Mouse (Mus musculus) liver, postnatal 0 days (tissue): ENCODE results near the gene Arhgap6.

Experiments
- CTCF ChIP-seq: sonication (generic); IDR thresholded peaks from 2 replicates; pipeline ENCODE4 v1.5.1; 2016; ENCODE audit warnings: antibody characterized with exemption, low read depth
- EP300 ChIP-seq: IDR thresholded peaks from 2 replicates; pipeline ENCODE4 v1.6.1; 2016; ENCODE audit warnings: antibody characterized with exemption, low read depth, mild to moderate bottlenecking

DNA sequence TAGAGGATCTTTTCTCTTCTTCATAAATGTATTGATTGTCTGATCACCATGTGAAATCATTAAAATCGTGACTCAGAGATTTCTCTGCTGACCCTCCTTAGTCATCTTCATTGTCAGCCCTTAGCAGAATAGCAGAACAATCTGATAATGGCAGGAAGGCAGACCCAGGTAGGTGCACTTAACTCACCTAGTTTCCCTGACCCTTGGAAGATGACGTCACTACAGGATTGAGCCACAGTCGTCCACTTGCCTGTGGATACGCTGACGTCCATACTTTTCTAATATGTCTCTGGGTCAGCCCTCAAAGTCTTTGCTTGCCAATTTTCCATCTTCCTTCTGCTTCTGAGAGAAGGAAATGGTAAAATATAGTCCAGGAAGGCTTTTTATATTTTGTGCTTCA, 146.8 kb downstream of the Arhgap6 start:
- no peak for TF ChIP-seq CTCF
- no peak for TF ChIP-seq EP300
